Mouse (Mus musculus) thymus, postnatal 10 days (tissue): ENCODE measurements around the gene Mpz.

Experiments
- DNase-seq, 2 experiments: peaks; one replicate each; pipeline ENCODE4 v3.0.0; 2021; ENCODE audit warnings: low spot score in 2 of 2

Mpz gene

GRCm38 (mm10) chr1:171187851-171188700 is 37.6 kb downstream of the Mpz start:
- no peak for DNase-seq

GRCm38 (mm10) chr1:171189046-171189445 is 38.5 kb downstream of the Mpz start:
- DNase-seq: no peak

- DNase-seq: no peak
Observed at GRCm38 (mm10) chr1:171189476-171190114, 39.1 kb downstream of the Mpz start.

- DNase-seq: no peak
Observed at GRCm38 (mm10) chr1:171190832-171191231, 40.3 kb downstream of the Mpz start.

GRCm38 (mm10) chr1:171192283-171192682 is 41.8 kb downstream of the Mpz start:
- no peak for DNase-seq

GRCm38 (mm10) chr1:171193093-171193840 is 42.8 kb downstream of the Mpz start:
- no peak for DNase-seq

GRCm38 (mm10) chr1:171193911-171194830 is 43.7 kb downstream of the Mpz start:
- DNase-seq: no peak

GRCm38 (mm10) chr1:171195046-171195822 is 44.7 kb downstream of the Mpz start:
- DNase-seq: no peak

GRCm38 (mm10) chr1:171195887-171196397 is 45.4 kb downstream of the Mpz start, which contains the start of gene Pcp4l1:
TSS of gene Pcp4l1 (minus strand) at chr1:171196268.
- DNase-seq: no peak

- no peak for DNase-seq
Observed at GRCm38 (mm10) chr1:171199532-171199931, 49.0 kb downstream of the Mpz start.

GRCm38 (mm10) chr1:171200769-171201168 is 50.3 kb downstream of the Mpz start:
- no peak for DNase-seq

- no peak for DNase-seq
Observed at GRCm38 (mm10) chr1:171203471-171204248, 53.1 kb downstream of the Mpz start.

- no peak for DNase-seq
Observed at GRCm38 (mm10) chr1:171204249-171204644, 53.7 kb downstream of the Mpz start.

GRCm38 (mm10) chr1:171205704-171206493 is 55.4 kb downstream of the Mpz start:
- no peak for DNase-seq

- DNase-seq: no peak
Observed at GRCm38 (mm10) chr1:171209409-171209808, 58.9 kb downstream of the Mpz start.
